Mouse (Mus musculus) urinary bladder, postnatal 4 days (tissue): ENCODE measurements at regions not wholly inside any gene's neighbourhood (a gene's known extent, or its start where the extent isn't known, plus 50 kb on each side); places are given as distances from the start of the nearest gene placed in this dataset.
"Not testable (repeated sequence)": the region's sequence is repeated elsewhere in the genome, so short reads cannot be mapped to it uniquely, and the experiment has no call there.

Source experiments
- DNase-seq, 2 experiments: peaks; one replicate each; pipeline ENCODE4 v3.0.0; 2021 to 2022; ENCODE audit warnings: low spot score in 2 of 2

DNA sequence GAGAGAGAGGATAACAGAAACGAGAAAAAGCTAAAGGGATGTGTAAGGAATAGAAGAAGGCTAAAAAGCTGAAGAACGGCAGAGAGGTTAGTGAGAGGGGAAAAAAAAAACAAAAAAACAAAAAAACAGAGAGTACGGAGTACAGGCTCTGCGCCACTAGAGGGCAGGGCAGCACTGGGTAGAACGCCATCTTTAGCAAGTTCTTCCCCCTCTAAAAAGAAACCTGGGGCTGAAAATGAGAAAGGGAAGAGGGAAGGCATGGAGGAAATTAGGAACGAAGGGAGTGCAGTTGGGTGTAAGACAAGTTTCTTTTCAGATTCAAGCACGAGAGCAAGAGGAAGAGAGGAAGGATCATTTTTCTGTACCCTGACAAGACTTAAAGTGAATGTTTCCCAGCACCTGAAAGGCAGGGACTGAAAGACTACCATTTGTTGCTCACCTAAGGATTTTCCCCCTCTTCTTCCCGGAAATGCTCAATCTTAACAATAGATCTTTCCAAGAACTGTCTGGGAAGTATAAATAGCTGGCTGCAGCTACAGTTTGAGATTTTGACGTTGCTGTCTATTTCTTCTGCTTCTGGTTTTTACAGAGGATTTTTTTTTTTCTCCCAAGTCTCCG, 195.6 kb downstream of the Fam198b start:
- DNase-seq, result peak; percentile 48 to 70

DNA sequence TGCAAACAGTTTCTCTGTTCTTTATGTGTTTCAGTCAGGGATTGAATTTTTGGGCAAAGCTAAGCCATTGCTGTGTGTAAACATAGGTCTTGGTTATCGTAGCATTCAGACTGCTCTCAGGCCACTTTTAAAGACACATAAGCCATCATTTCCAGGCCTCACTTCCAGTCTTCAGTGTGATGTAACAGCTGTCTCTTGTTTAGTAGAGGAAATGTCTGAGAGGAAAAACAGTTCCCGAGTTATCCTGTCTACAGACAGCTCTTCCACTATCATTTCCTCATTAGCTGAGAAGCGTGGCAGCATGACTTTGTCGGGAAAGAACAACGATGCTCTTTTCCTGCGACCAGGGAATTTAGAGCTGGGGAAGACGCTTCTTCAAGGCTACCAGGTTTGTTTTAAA, 196.9 kb downstream of the Fam198b start:
- DNase-seq, result no peak

DNA sequence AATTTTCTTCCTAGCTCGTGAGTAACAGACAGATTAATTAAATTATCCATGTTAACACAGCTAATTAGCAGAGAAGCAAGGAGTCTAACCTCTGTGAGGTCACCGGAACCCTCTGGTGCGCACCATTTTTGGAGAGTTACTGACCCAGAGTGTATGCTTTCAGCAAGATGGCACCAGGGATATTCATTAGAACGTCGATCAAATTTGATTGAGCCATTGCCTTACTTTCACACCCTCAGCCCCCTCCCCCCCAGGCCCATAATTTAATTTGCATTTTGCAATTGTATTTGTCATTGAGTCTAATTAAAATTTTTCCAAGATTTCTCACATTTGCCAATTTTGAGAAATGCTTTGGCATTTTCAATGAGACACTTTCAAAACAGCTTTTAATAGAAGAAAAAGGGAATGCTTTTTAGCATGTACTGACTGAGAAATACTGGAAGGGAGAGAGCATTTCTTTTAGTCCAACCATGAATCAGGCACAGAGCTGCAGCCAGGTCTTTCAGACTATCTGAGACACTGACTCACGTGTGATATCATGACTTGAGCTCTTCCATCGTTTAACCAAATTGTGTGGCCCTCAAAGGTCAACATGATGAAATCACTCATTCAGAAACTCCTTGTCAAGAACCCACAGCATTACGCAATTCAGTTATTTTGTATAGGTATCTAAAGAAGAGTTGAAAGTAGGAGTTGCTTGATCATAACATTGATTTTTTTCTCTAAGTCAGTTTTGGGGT, 198.6 kb downstream of the Fam198b start:
- no peak for DNase-seq

DNA sequence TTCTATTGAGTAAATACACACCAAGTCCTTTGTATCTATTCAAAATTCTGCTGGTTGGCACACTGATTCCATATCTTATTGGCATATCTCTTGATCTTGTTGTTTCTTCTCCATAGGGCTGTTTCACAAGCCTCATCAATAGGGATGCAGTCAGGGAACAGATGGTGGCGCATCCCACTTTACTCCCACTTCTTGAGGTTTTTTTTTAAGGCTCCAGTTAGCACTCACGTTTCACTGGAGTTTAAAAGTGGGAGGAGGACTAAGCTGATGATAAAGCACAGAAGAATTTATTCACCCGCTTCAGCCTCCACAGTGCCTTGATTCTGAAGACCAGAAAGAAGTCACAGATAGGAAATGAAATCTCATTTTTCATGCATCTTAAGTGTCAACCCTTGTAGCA, 199.8 kb downstream of the Fam198b start:
- no peak for DNase-seq

DNA sequence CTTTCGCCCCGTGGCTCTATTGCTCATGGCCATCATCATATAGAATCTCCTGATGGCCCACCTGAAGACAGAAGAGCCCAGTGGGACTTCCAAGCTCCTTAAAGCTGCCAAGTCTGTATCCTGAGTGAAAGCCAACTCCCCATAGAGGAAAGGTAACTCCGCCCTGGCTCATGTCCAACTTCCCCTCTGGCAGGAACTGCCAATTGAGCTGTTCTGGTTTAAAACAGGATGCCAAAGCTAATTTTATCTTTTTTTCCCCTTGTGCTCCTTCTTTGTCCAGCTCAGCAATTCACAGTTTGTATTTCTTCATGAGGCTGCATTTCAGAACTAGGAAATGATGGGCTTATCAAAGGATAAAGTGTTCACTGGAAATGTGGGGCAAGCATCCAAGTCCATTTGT, 215.3 kb downstream of the Fam198b start:
- no peak for DNase-seq

DNA sequence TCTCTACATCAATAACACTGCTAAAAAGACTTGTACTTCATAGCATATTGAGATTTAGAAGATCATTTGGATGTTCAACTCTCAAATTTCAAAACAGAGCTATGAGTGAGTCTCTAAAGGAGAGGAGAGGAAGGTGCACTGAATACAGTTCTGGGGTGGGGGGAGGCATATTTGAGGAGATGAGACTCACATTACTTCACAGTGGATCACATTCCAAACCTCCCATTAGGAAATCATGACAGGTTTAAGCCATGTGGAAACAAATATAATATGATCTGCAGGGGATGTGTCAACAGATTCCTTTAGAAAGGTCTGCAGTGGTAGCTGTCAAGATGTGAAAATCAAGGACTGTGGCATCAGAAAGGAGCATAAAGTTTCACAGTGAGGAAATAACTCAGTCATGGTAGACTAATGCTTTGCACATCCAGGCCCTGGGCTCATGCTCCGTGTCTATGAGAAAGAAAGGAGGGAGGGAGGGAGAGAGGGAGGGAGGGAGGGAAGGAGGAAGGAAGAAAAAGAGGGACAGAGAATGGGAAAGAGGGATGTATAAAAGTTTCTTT, 235.9 kb downstream of the Fam198b start:
- no peak for DNase-seq

DNA sequence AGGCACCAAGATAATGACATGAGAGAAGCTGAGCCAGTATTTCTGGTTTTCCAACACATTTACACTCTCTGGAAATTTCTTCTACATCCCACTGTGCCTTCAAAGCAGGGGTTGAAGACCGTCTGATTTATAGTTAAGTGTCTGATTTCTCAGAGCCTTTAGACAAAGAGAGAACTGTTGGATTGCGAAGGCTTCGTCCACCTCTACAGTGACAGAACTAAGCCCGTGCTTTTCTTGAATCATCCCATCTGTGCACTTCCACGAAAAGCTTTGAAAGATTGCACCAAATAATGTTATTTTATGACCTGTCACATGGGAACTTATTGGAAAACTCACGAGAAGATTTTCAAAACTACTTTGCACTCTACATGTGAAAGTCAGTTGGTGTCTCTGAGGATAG, 239.3 kb downstream of the Fam198b start:
- DNase-seq, result no peak

DNA sequence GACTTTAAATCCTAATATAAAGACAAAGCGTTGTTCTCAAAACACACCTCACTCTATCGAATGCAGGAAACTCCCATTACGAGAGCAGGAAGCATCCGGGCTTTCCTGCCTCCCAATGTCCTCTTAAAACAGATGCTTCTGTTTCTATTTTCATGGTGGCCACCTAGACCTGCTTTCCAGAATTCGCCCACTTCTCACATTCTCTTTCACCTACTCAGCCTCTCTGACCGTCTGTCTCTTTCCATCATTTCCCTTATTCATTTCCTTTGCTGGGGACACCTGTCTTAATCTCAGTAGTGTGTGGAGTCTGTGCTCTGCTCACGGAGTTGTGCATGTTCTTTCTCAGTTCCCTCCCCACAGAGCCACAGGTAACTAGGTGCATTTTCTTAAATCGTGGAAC, 240.3 kb downstream of the Fam198b start:
- no peak for DNase-seq

DNA sequence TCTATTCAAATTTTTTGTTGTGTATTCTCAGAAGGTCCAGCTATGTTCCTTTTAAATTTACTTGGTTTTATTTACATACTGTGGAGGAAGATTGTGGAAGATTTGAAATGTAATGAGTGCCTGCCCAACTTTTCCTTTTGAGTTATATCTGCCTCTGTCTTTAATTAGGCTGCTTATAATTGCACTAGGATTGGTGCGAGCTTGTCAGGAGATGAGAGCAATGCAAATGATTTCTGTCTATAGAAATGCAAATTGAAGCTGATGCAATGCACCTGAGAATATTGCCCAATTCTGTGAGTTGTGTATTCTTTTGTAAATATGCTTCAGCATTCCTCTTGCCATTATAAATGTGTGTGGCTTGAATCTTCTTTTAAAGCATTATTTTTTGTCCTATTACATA, 257.4 kb downstream of the Fam198b start:
- no peak for DNase-seq

DNA sequence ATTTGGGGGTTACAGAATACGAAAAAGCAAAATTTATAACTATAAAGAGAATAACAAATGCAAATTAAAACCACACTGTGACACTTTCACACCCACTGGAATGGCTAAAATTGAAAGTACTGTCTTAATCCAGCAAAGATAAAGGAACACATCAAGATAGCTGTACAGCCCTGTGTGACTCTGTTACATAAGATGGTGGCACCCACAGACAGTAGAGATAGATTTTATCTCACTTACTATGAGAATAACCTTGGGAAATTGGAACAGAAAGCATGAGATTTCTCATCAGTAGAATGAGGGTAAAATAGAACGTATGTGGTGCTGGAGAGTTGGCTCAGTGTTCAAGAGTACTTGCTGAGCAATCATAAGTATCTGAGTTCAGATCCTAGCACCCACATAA, 276.1 kb downstream of the Fam198b start:
- DNase-seq, result no peak

DNA sequence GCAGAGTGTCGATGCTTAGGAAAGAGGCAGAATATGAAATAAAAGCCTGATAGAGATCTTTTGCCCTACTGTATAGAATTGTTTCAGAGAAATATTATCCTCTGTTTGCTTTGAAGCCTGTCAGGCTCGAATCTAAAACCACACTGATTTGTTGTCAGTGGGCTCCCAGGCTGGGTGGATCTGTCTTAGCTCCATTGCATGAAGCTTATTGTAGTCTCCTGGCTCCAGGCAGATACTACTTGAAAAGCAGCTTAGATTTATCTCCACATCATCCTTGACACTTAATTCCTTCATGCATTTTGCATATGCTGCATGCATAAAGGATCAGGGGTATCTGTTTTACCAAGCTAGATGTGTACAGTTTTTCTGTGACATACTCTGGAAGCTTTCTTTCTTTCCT, 297.4 kb downstream of the Fam198b start:
- no peak for DNase-seq

DNA sequence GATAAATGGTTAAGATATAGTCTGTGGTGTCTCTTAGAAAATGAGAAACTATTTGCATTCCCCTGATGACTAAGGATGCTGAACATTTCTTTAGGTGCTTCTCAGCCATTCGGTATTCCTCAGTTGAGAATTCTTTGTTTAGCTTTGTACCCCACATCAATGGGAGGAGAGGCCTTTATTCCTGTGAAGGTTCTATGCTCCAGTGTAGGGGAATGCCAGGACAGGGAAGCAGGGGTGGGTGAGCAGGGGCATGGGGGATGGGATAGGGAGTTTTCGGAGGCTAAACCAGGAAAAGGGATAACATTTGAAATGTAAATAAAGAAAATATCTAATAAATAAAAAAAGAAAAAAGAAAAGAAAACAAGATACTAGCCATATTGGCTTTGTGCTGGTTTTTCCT, 297.8 kb downstream of the Fam198b start:
- not testable (repeated sequence) for DNase-seq

DNA sequence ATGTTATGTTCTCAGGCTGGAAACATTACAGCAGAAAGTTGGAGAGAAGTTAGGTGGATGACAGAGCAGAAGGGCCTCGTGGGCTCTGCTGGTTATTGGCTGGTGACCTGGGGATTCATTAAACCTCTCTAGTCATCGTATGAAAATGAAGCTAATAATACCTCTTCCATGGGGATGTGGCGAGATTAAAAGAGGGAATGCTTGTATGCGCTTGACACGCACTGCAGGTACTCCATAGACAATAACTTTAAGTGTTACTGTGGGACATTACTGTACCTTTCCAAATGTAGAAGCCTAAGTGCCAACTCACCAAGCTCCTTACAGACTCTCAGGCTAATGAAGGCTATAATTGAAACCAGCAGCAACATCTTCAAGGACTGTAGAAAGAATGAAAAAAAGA, 303.1 kb downstream of the Fam198b start:
- no peak for DNase-seq

DNA sequence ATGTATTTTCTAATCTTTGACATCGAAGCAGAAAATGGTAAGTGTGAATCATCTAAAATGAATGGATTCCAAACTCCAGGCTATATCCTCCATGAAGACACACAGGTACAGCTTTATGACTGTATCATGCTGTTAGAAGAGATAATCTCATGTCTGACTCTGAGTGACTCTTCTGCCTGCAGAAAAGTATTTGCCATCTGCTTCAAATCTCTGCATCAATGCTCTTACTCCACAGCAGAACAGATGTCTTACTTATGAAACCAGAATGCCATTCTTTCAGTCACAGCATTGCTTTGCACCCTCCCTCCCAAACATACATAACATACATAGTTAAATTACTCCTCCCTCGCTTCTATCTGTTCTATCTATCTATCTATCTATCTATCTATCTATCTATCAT, 316.6 kb downstream of the Fam198b start:
- DNase-seq, result no peak

DNA sequence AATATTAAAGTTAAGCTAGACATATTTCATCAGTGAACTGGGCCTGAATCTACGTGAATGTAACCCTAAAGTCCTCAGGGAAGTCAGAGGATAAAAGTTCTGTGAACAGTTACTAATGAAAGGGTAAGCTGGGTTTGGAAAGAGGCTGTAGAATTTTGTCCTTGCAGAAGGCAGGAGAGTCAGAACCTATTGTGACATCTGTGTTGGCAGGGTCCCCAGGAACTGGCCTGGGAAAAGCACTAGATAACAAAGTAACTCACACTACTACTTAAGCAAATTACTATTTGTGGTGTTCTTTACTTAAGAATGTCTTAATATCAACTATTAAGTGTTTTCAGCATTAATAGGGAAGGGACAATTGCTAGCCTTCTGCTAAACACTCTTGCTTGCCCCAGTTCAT, 320.5 kb downstream of the Fam198b start:
- DNase-seq, result no peak

DNA sequence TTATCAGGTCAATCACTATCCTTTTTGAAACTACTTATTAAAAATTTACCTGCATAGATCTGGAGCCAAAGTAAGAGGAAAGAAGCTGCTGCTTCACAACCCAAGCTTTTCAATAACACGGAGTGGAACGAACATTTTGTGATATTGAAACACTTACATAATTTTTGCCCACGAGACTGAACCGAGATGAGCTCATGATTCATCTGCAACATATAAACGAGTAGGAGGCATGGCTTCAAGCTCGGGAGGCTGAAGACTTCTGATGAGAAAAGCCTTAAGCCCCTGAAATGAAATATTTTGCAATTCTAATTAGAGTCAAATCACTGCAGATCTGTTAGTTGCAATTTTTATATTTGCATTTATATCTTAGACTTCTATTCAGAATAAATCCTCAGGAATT, 321.0 kb downstream of the Fam198b start:
- no peak for DNase-seq

DNA sequence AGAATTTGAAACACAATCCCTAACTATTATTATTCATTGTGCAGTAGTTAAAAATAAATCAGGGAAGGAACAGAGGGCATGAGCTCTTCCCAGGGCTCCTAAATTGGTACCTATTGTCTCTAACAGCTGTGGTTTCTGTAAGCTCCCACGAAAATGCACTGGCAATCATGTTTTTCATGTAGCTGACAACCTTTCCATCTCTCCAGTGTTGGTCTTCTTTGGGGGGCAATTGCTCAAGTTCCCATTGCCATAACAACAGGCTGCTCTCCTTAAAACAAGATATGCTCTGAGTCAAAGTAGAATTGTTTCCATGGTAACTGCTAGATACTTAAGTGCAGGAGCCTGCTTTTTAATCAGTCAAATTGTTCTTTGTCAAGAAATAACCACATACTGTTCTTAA, 322.7 kb downstream of the Fam198b start:
- no peak for DNase-seq

DNA sequence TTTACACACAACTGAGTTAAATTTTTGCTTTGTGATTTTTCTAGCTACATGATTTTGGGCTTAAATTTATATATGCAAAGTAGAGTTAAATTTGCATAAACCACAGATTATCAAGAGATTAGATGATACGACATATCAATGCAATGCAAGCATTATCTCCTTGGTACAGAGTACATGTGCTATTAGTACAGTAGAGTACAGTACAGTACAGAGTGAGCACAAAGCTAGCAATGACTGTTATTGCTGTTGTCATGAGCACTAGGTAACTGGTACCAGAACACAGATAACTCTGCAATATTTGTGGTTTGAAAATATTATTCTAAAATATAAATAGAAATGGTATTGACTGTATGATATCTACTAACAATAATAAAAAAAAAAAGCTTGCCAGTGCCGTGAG, 323.7 kb downstream of the Fam198b start:
- no peak for DNase-seq

DNA sequence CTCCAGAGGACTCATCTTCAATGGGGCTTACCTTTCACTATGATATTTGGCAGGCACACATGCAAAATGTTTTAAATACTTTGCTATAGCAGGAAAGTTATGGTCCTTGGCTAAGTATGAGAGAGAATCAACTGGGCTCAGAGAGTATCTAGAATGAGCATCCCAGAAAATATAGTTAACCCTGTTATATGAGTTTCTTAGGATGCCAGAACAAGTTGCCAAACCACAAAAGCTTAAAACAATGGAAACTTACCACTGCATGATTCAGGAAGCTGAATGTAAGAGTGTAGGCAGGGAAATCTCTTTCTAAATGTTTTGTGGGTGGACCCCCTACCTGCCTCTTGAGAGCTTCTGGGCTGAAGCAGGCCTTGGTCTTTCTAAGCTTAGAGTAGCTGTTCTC, 325.3 kb downstream of the Fam198b start:
- DNase-seq, result no peak

DNA sequence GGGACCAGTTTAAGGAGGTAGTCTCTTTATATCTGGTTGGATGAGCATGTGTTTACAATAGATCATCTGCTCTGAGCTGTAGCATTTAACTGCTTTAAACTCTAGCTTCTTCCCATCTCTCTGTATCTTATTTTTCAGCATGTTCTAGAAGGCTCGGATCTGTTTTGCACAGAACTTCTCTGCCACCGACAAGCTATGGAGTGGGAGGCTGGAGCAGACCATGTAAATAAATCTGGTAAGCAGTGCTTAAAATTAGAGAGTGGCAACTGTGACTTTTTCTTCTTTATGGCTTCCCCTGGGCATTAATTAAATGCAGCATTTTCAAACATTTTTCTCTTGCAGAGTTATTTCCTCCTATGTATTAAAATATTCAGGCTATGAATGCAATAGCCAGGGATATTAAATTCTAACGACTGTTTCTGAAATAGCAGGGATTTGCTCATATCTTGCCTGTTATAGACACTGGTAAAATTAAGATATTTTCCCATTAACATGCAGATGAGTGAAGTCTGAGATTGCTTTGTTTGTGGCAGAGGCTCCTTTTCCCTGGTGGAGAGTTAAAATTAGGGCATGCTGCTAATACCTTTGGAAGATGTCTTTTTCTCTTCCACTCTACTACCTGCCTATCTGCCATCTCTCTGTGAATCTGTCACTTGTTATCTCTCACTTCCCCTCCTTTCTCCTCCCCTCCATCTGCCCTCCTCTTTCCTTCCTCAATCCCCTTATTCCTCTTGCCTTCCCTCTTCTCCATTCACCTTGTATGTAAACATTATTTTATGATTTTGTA, 327.2 kb downstream of the Fam198b start:
- no peak for DNase-seq

DNA sequence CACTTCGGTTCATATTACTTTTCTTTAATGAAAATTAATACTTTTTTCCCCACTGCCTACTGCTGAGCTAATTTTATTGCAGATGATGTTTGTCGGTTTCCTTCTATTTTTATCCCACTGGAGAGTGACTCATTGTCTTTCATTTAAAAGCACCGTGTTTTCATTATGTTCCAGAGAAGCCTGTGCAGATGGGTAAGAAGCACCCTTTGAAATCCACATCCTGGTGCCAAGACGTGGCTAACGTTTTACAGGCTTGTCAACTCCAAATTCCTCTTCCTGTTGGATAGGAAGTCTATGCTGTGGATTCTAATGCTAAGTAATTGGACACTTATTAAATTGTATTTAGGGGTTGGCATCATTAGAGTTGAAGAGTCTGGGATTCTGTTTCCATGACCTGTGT, 364.3 kb downstream of the Fam198b start:
- no peak for DNase-seq

DNA sequence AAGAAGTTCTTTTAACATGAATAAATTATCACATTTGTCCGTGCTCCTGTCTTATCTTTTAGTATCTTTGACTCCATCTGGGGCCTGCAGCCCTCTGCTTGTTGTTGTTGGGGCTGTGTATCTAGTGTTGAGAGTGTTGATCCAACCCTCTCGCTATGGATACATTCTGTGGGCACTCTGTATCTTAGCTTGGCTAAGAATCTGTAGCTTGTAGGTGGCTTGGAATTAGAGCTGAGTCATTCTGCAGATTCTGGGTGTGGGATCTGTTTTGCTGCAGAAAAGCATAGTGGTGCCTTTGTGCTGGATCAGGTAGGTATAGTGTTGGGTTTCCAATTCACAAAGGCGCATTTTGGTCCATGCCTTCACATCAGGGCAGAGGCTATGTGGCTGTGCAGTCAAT, 365.6 kb downstream of the Fam198b start:
- DNase-seq, result no peak

DNA sequence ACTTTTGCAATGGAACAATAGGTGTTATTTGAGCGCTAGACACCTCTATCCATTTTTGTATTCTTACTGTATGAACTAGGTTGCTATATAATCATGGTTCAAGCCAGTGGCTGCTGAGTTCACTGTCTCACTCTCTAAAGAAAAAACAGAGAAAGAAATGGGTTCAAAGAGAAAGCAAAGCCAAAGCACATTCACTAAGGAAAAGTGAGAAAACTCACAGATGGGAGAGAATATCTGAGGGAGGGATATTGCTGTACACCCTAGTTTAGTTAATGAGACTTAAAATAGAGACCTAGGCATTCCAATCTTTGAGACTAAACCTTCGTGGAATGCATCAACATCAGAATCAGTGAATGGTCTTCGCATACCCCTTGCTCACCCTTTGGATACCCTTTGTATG, 371.0 kb downstream of the Fam198b start:
- no peak for DNase-seq
